Mouse (Mus musculus) spleen, adult 18-20 months (tissue): ENCODE measurements around the gene R3hdm4.
A peak's percentile ranks its signal among the peaks of the same experiment; 100 is the strongest.
"Not testable (repeated sequence)": the region's sequence is repeated elsewhere in the genome, so short reads cannot be mapped to it uniquely, and the experiment has no call there.

Source experiments
- DNase-seq, 2 experiments: peaks; one replicate each; pipeline ENCODE4 v3.0.0; 2022; ENCODE audit warnings: mixed read lengths in 2 of 2

Gene R3hdm4

GRCm38 (mm10) chr10:79897316-79898245 is 23.4 kb downstream of the R3hdm4 start:
- no peak for DNase-seq

- no peak for DNase-seq
These were observed 24.2 kb downstream of the R3hdm4 start for GRCm38 (mm10) chr10:79896814-79897213.

- DNase-seq, result no peak
These were observed 24.7 kb downstream of the R3hdm4 start for GRCm38 (mm10) chr10:79896306-79896705.

GRCm38 (mm10) chr10:79892451-79893118 is 28.4 kb downstream of the R3hdm4 start:
- peak; percentile 64 to 79 for DNase-seq

GRCm38 (mm10) chr10:79890670-79891069 is 30.3 kb downstream of the R3hdm4 start, which contains the start of gene Cfd:
TSS of gene Cfd (plus strand) at chr10:79890853.
- no peak for DNase-seq

GRCm38 (mm10) chr10:79889386-79889785 is 31.6 kb downstream of the R3hdm4 start:
- DNase-seq, result no peak

- no peak for DNase-seq
These were observed 34.4 kb downstream of the R3hdm4 start for GRCm38 (mm10) chr10:79886611-79887010.

- no peak for DNase-seq
These were observed 35.0 kb downstream of the R3hdm4 start, which contains the start of gene Elane for GRCm38 (mm10) chr10:79886054-79886453. TSS of gene Elane (plus strand) at chr10:79886247.

GRCm38 (mm10) chr10:79884938-79885337 is 36.1 kb downstream of the R3hdm4 start:
- not testable (repeated sequence) for DNase-seq

- DNase-seq, result no peak
These were observed 36.6 kb downstream of the R3hdm4 start for GRCm38 (mm10) chr10:79884446-79884845.

- peak; percentile 49 to 77 for DNase-seq
These were observed 37.5 kb downstream of the R3hdm4 start for GRCm38 (mm10) chr10:79883297-79884084.

GRCm38 (mm10) chr10:79881981-79882380 is 39.0 kb downstream of the R3hdm4 start:
- no peak for DNase-seq

GRCm38 (mm10) chr10:79880721-79881120 is 40.3 kb downstream of the R3hdm4 start:
- DNase-seq, result no peak

GRCm38 (mm10) chr10:79879527-79879926 is 41.5 kb downstream of the R3hdm4 start:
- DNase-seq, result no peak

- DNase-seq, result no peak
These were observed 43.3 kb downstream of the R3hdm4 start for GRCm38 (mm10) chr10:79877757-79878156.

GRCm38 (mm10) chr10:79877174-79877573 is 43.8 kb downstream of the R3hdm4 start:
- peak in 1 of 2 experiments; percentile 49 for DNase-seq

GRCm38 (mm10) chr10:79874290-79874862 is 46.6 kb downstream of the R3hdm4 start, which contains the start of the genes Prtn3 and Plppr3:
TSS of gene Prtn3 (plus strand) at chr10:79874476.
TSS of gene Plppr3 (minus strand) at chr10:79874634.
- DNase-seq, result no peak

- no peak for DNase-seq
These were observed 47.2 kb downstream of the R3hdm4 start for GRCm38 (mm10) chr10:79873715-79874289.

GRCm38 (mm10) chr10:79873313-79873712 is 47.7 kb downstream of the R3hdm4 start:
- DNase-seq, result no peak

GRCm38 (mm10) chr10:79872862-79873261 is 48.1 kb downstream of the R3hdm4 start:
- DNase-seq, result no peak

GRCm38 (mm10) chr10:79871845-79872244 is 49.2 kb downstream of the R3hdm4 start:
- DNase-seq, result no peak

GRCm38 (mm10) chr10:79866601-79867000 is 54.4 kb downstream of the R3hdm4 start:
- DNase-seq, result no peak
